Mouse (Mus musculus): ENCODE measurements around the gene Gtf2b. TPM values are rescaled to one million over a fixed set of nuclear protein-coding genes. Genes with fewer than 3 reads are reported as not detected.

The Gtf2b gene
- total RNA-seq, 1 experiment from 2014 or later = 132 TPM

DNA sequence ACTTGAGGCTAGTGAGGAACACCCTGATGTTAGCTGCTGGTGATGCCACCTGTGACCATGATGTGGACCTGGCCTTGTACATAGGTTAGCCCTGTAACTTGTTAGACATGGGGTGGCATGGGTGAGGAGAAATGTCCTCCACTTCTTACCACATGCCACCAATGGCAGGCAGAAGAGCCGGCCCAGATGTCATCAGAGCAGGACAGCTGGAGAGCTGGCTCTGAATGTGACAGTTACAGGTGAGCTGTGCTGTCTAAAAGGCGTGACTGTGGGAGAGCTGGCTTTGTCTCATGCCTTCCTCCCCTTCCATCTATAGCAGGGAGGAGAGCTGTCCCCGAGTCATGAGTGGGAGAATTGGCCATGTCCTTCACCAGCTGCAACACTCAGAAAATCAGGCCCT is 30.7 kb downstream of the Gtf2b start:
- no peak for ATAC-seq (replicated peaks; ENCODE audit: low read depth, poor library complexity, severe bottlenecking)

DNA sequence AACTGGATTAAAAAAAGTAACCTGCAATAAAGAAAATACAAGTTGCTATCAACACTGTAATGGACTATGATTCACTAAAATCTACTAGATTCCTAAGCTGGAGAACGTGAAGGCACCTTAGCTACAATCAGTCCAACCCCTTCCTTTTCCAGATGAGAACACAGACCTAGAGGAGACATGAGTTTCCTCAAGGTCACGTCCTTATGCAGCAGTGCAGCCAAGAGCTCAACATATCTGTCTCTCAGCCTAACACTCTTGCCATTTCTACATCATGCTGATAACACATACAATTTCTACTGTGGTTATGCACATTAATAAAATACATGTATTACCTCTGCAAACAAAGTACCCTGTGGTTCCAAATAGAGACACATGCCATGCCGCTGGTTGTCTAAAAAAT is 46.7 kb downstream of the Gtf2b start:
- no peak for ATAC-seq (replicated peaks; ENCODE audit: low read depth, poor library complexity, severe bottlenecking)

- ATAC-seq (replicated peaks; ENCODE audit: low read depth, poor library complexity, severe bottlenecking) = no peak
Measured at GRCm38 (mm10) chr3:142817506-142817905, 52.7 kb downstream of the Gtf2b start.

DNA sequence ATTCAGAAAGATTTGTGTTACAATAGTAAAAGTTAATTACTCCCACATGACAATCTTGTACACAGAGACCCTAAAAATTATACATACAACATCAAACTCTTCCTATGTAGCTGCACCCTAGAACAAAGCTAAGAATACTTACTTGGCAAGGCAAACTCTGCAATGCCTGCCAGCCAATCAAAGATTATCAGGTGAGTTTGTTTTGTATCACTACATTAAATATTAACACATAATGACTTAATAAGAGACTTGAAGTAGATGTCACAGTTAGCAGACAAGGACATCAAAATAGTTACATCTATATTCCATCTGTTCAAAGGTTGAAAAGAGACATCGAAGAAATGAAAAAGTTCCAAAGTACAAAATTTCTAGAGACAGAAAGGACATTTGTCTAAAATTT is 58.8 kb downstream of the Gtf2b start:
- ATAC-seq (replicated peaks; ENCODE audit: low read depth, poor library complexity, severe bottlenecking) = no peak

DNA sequence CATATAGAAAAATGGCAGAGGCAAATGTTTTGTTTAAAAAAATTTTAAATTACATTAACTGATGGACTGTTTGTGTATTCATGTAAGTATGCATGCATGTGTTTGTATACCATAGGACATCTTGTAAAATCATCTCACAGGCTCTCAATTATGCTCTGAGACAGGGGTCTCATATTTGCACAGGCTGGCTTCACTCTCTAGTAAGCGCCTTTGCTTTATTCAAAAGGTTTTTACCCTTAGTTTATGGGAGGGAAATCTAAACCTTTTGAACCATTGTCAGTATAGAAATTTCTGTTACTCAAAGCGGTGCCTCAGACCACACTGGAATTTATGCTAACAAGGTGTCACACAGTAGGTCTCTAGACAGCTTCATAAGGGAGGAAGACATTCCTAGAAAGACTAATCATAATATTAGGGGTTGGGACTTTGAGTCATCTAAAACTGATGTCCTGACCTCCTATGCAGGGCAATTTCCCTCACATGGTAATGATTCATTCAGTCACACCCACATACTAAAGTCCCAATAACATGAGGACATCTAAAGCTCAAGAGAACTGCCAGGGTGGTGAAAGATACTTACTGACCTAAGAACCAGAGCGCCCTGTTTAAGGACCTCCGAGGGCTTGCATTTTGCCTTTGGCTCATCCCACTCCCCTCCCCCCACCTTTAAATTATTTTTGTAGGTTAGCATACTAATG is 61.8 kb downstream of the Gtf2b start:
- ATAC-seq (replicated peaks; ENCODE audit: low read depth, poor library complexity, severe bottlenecking) = no peak

DNA sequence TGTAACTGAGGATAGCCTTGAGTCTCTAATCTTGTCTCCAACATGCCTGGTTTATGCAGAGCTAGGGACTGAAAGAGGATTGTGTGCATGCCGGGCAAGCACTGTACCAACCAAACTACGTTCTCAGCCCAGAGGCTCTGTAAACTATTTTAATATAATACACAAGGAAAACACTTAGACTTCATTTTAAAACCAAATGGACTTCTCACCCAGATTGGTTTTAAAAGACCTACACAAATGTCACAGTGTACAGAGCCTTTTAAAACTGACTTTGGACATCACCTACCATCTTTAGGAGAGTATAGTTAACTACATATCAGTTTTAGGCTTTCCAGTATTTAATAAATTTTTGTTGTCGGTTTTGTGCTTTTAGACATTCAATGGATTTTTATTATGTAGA is 68.1 kb downstream of the Gtf2b start:
- ATAC-seq (replicated peaks; ENCODE audit: low read depth, poor library complexity, severe bottlenecking) = no peak

Other genes starting within 250 kb of the Gtf2b start
- 38.9 and 39.1 TPM in 2 replicates for gene Gbp7, start 234.7 kb upstream of the Gtf2b start, total RNA-seq (2017)
- 38.0 and 46.6 TPM in 2 replicates for gene Gbp3, start 205.0 kb upstream of the Gtf2b start, total RNA-seq (2017)
- gene Gbp2b, start 170.2 kb upstream of the Gtf2b start, total RNA-seq (2017) = not detected in 2 replicates
- gene Gbp2, start 144.4 kb upstream of the Gtf2b start, total RNA-seq (2017) = 16.2 and 19.8 TPM in 2 replicates
- 16.5 and 18.5 TPM in 2 replicates for gene Kyat3, start 64.0 kb upstream of the Gtf2b start, total RNA-seq (2017)
- 99.1 and 100 TPM in 2 replicates for gene Pkn2, start 117.0 kb downstream of the Gtf2b start, total RNA-seq (2017)